Mouse (Mus musculus): ENCODE results near the gene Syvn1.

DNA sequence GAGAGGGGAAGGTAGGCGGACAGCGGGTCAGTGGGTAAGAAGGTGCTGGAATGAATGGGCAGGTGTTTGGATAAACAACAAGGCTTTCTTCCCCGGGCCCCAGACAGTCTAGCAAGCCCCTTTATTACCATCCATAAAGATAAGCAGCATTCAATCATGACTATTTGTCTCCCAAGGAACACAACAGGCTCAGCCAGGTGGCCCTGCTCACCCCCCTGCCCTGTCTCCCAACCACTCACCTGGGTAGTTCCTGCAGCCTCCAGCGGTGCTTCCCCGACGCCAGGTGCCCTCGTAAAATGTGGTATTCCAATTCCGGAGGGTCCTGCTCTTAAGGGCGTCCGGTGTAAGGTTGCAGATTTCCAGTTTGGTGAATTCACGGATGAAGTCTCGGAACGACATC, 39.4 kb upstream of the Syvn1 start:
- TF ChIP-seq CTCF (conservative IDR thresholded peaks at IDR 0.05 in 1 of 2, IDR thresholded peaks at IDR 0.05 in 1 of 2; ENCODE audit: low read depth in 2 of 2, low read length in 2 of 2) = no peak
- no peak for TF ChIP-seq ZC3H11A (IDR thresholded peaks at IDR 0.05; ENCODE audit: low read depth, low read length)
- no peak for TF ChIP-seq JUND (conservative IDR thresholded peaks at IDR 0.05; ENCODE audit: low read depth, low read length)
- TF ChIP-seq EP300 (IDR thresholded peaks at IDR 0.05; ENCODE audit: low read length) = no peak
- TF ChIP-seq MEF2A (IDR thresholded peaks at IDR 0.05; ENCODE audit: borderline replicate concordance, low read depth, low read length) = no peak
- no peak for TF ChIP-seq HCFC1 (IDR thresholded peaks at IDR 0.05; ENCODE audit: low read depth, low read length)
- no peak for TF ChIP-seq POLR2A (IDR thresholded peaks at IDR 0.05; ENCODE audit: low read depth, low read length)
- TF ChIP-seq MAX (IDR thresholded peaks at IDR 0.05; ENCODE audit: low read length) = no peak
- TF ChIP-seq MAFK (IDR thresholded peaks at IDR 0.05; ENCODE audit: insufficient replicate concordance, low read length) = no peak
- TF ChIP-seq ZNF384 (IDR thresholded peaks at IDR 0.05; ENCODE audit: low read depth, low read length) = no peak
